Mouse (Mus musculus) megakaryocyte-erythroid progenitor cell, adult 5-6 weeks (primary cell): ENCODE data around the gene Slc4a1. TPM values are rescaled to one million over a fixed set of nuclear protein-coding genes. Genes with fewer than 3 reads are reported as not detected.

Experiments
- ATAC-seq: replicated peaks from 2 replicates; pipeline ENCODE4 v1.8.0; 2016; ENCODE audit warnings: mild to moderate bottlenecking, inconsistent platforms; ENCODE audit not compliant: severe bottlenecking, poor library complexity, low FRiP score, low TSS enrichment
- total RNA-seq, 2 experiments: library from RNA; stranded (forward) in 1 of 2; stranded (reverse) in 1 of 2; fragments of 200-1000, 215-1000 nt in 1 of 2; fragments of >200 nt in 1 of 2; fragmentation: Nextera tagmentation in 1 of 2; gene quantifications; 2 replicates each; pipeline ENCODE4 v1.2.3; 2014 to 2017

Gene Slc4a1
- total RNA-seq, 2 experiments from 2014 or later: 0.46 to 6.8 TPM

DNA sequence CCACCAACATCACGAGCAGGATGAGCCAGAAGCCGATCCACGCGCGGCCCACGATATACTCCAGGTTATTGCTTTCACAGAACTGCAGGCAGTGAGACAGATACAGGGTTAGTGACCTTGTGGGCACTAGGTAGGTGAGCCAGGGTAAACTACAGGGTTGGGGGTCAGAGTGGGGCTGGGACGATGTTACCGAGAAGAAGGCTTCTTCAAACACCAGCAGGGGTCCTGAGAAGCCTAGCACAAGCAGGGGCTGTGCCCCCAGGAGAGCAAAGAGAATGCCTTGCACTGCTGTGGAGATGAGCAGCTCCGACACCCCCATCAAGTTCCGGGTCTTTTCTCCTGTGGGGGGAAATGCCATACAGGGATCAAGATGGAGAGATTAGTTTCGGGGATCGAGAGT is 9.8 kb downstream of the Slc4a1 start:
- no peak for ATAC-seq

DNA sequence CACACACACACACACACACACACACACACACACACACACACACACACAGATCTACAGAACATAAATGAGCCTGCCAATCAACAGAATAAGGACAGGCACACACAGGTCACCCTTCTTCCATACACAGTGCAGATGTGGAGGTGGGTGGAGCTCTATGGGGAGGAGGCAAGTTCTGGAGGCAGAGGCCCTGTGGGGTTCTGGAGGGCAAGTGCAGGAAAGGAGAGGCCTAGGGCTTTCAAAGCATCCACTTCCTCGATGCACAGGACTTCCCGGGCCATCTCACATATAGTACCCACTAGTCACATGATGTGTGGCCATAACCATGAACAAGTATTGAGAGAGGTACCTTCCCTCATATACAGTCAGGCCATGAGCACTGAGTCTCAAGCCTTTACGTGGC is 10.5 kb downstream of the Slc4a1 start:
- no peak for ATAC-seq

DNA sequence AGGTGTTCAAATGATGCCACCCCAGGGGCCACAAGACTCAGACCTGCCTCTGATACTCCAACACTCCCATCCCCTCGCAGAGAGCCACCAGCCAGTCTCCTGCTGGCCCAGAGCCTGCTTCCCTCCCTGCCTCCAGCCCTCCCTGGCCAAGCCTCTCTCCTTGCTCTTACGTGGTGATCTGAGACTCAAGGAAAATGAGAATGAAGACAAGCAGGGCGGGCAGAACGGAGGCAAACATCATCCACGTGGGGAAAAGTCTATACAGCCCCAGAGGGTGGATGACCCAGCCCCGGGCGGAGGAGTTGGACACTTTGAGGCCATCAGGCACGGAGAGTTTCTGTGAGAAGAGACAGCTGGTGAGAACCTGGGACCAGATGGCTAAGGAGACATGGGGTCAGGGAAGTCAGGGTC is 13.0 kb downstream of the Slc4a1 start:
- no peak for ATAC-seq

DNA sequence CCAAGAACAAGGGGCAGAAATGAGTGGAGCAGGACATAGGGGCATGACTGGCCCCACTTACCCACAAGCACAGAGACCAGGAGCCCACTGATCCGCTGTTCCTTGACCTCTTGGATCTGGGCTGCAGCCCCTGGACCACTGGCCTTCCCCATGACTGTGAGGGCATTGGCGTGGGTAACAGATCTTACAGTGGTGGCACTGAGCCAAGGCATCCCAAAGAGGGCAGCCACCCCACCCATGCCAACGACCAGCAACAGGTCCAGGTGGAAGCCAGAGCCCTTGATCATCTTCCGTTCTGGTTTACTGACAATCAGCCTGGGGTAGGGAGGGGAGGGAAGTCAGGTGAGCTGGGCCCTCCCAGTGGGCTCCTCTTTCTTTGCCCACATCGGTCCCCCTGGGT is 13.6 kb downstream of the Slc4a1 start:
- no peak for ATAC-seq

DNA sequence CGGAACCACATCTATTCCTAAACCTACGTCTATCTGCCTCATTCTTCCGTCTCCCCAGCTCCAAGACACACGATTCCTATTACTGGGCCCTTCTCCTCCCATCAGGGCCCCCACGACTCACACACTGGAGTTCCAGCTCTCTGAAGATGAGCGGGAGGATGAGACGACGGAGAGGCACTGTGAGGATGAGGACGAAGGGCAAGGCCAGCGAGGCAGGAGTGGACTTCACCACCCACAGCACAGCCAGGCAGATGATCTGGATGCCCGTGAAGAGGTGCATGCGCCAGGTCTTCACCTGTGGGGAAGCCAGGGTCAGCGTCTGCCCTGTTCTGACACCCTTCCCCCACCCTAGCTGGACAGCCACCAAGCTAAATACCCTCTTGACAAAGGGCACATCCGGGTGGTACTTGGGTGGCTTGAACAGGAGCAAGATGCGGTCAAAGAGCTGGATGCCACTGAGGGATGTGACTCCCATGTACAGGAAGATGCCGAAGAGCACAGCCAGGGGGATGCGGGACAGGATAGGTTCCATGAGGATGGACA is 15.0 kb downstream of the Slc4a1 start:
- ATAC-seq: no peak

DNA sequence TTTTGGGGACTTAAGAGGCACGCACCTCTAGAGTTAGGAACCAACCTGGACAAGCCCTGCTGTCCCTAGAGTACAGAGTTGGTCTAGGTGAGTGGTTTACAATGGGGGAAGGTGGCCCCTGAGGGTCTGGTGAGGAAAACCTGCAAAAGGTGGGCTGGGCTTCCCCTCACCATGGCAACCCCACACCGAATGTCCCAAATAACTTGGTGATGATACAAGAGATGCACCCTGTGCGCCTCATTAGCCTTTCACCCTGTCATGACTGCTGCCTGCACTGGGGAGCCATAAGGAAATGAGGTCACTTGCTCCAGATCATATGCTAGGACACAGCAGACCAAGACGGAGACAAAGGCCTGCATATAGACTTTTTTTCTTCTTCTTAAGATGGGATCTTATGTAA is 15.6 kb downstream of the Slc4a1 start:
- ATAC-seq: no peak

DNA sequence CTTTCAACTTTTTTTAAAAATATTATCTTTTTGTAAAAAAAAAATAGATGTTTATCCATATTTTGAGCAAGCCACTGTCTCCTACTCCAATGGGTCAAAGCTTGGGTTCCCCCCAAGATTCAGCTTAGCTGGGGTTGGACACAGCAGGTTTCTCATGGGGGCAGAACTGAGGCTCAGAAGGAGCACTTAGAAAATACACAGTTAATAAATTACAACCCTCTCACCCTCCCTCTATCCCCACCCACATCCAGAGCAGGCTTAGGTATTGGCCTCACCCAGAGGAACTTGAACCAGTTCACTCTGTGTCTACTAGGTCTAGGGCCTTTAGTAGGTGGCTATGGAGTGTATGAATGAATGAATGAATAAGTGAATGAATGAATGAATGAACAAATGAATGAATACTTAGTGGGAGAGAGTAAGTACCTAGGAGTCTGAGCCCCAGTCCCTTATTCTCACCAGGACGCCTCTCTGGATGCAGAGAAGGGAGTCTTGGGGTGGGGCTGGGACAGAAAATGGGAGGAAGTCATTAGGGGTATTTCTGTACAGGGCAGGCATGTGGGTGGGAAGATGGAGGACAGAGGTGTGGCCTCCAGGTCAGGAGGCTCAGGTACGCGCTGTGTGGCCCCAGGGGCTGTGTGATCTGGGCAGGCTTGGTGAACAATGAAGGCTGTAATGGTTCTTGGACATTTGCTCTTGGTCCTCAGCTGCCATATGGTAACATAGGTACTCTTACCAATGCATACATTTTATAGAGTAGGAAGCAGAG is 16.6 kb downstream of the Slc4a1 start:
- no peak for ATAC-seq

DNA sequence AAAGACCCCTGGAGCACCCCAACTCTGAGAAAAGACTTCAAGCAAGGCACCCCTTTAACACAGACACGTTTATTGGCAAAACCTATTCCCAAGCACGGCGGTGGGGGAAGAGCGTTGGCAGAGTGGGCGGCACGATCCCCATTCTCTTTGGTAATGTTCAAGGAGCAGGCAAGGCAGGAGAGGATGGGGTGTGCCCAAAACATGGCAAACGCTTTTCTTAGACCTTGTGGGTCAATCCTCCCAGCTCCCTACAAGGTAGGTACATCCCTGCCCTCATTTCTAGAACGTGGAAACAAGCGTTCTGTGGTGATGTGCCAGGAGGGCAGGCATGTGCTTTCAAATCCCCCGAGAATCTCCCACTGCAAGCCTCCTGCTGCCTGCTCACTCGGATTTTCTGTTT is 17.2 kb downstream of the Slc4a1 start:
- no peak for ATAC-seq

DNA sequence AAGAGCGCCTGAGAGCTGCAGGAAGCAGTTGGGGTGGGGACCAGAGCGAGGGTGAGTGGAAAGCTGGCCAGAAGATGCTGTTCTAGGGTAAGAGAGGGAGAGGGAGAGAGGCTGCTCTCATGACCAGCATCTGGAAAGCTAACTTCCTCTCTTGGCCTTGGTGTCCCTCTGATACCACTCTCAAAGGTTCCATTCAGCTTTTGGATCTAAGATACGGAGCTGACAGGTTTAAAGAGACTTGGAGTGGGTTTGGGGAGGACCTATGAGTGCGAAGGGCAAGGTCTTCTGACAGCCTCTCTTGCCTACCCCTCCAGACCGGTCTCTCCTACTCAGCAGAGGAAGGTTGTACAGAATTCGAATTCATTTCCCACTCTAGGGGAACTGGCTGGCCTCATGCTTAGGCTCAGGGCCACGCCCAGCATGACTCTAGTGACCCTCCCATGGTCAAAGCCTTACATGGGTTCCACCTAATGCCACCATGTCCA is 17.9 kb downstream of the Slc4a1 start:
- no peak for ATAC-seq

DNA sequence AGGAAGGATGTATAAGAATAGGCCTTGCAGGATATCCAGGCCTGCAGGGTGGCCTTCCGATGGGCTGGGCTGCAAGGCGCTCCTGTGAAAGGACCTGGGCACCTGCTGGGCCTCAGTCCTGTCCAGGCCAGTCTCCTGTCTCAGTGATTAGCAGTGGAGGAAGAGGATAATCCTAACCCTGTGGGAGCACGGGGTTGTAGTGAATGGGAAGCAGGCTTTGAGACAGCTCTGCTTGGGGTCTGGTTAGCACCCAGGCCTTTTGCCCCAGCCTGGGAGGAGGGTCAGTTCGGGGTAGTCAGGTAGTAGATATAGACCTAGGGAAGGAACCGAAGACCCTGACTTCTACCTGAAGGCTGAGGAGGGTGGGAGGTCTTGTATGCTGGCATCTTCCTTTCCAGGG is 18.3 kb downstream of the Slc4a1 start:
- no peak for ATAC-seq

DNA sequence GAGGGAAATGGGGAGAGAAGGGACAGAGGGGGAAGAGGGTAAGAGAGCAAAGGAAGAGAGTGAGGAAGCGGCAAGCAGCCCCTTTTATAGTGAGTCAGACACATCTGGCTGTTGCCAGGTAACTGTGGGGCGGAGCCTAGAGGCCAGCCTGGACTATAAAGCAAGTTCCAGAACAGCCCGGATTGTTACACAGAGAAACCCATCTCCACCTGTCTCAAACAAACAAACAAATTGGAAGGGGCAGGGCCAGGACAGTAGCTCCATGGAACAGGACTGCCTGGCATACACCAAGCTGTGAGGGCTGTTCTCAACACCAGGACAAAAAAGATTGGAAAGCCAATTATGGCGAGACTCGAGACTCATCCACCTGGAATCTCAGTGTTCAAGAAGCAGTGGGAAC is 19.1 kb downstream of the Slc4a1 start:
- ATAC-seq: no peak

DNA sequence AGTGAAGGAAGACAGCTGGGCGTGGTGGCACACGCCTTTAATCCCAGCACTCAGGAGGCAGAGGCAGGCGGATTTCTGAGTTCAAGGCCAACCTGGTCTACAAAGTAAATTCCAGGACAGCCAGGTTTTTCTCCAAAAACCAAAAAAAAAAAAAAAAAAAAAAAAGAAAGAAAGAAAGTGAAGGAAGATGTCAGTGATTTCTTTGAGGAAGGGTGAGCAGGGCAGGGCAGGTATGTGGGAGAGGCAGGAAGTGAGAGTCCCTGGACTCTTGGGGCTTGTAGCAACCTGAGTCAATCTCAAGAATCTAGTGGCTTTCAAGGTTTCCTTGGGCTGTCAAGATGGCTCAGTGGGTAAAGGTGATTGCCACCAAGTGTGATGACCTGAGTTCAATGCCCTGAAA is 21.5 kb downstream of the Slc4a1 start:
- no peak for ATAC-seq

DNA sequence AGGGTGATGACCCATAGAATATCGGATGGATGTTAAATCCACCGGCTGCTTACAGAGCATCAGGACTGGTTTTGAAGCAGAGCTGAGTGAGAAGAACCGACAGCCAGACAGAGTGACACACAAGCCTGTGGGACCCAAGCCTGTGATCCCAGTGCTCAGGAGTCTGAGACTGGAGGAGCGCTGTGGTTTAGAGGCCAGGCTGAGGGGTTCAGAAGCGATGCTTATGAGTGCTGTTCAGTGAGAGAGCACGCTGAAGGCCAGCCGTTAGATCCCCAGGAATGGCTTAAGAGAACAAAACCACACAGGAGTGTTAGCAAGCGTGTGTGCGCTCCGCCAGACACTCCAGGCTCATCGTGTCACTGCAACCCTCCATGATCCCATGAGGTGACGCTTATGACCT is 23.3 kb downstream of the Slc4a1 start:
- ATAC-seq: no peak

DNA sequence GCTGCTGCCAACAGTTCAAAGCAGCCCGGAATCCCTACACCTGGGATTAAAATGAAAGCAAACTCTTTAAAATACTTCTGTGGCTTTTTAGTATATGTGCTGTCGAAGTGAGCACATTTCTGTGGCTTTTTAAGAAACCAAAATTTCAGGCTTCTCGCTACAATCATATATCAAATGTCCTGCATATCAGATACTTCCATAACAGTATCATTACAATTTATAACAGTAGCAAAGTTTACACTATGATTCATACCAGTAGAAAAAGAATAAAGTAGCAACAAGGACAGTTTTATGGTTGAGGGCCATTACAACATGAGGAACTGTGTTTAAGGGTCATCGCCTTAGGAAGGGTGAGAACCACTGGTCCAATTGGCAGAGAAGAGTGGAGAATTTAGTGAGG is 24.9 kb downstream of the Slc4a1 start:
- no peak for ATAC-seq

DNA sequence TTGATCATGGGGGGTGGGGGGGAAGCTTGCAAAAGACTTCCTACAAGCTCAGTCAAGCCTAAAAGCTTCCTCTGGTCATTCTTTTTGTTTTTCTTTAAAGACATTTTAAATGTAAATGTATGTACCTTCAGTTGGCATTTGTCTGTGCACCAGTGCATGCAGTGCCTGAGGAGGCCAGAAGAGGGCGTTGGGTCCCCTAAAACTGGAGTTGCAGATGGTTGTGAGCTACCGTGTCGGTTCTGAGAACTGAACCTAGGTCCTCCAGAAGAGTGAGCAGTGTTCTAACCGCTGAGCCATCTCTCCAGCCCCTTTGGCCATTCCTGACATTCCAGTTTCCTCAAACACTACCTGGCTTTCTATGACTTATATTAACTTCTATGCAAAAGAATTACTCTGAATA is 26.4 kb downstream of the Slc4a1 start:
- no peak for ATAC-seq

DNA sequence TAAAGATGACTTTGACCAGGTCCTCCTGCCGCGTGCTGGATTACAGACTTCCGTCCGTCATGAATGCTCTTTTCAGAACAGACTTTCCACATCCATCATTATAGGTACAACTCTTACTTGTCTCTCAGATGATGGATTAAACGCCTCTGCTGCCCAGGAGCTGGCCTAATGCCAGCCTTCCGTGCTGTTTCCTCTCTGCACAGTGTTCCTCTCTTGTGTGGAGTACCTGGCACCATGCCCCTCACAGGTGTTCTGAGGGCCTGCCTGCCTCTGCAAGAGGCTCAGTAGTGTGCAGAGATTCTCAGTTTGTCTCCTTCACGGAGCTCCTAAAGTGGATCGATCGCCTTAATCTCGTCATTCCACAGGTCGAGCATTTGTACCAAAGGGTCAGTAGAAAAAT is 26.8 kb downstream of the Slc4a1 start:
- ATAC-seq: no peak

DNA sequence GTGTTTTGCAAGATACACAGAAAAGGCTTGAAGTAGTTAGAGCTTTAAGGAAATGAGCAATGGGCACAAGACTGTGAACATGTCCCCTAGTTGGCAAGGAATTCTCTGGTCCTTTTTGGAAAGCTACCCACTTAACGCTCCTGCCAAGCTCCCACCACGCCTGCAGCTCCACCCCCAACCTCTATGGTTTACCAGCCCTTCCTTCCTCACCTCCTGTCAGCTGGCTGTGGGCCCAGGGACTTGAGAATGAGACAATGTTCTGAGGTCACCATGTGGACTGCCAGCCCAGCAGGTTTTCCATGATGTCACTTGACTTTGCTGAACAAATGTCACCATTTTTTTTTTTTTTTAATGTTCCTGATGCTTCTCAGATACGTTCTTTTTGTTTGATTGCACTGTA is 27.4 kb downstream of the Slc4a1 start:
- ATAC-seq: no peak

DNA sequence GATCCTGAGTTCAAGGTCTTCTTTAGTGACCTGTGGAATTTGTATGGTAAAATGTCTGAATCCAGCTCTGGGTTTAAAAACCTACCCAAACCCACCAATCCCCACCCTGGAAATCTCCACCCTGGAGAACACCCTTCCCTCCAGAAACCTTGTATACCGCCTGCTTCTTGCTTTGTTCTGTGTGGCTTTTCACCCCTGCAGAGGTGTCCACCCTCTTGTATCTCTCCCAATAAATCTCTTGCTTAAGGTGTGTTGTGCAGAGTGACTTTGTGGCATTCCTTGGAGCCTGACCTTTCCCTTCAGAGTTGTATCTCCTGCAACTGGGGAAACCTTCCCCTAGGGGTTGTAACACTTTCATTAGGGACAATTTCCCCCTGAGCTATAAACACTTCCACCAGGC is 28.1 kb downstream of the Slc4a1 start:
- no peak for ATAC-seq

DNA sequence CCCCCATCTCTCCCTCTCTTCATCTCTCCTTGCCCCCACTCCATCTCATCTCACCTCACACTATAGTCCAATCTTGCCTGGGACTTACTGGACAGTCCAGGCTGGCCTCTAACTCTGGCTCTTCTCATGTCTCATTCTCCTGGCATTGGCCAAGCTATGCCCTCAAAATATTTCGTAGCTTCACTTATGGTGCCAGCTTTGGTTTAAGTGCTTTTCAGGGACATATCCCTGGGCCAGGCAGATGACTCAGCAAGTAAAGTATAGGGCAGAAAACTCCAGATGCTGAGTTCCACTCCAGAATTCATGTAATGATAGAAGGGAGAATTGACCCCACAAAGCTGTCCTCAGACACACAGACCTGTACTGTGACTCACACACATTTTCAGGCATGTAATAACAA is 29.8 kb downstream of the Slc4a1 start:
- no peak for ATAC-seq

DNA sequence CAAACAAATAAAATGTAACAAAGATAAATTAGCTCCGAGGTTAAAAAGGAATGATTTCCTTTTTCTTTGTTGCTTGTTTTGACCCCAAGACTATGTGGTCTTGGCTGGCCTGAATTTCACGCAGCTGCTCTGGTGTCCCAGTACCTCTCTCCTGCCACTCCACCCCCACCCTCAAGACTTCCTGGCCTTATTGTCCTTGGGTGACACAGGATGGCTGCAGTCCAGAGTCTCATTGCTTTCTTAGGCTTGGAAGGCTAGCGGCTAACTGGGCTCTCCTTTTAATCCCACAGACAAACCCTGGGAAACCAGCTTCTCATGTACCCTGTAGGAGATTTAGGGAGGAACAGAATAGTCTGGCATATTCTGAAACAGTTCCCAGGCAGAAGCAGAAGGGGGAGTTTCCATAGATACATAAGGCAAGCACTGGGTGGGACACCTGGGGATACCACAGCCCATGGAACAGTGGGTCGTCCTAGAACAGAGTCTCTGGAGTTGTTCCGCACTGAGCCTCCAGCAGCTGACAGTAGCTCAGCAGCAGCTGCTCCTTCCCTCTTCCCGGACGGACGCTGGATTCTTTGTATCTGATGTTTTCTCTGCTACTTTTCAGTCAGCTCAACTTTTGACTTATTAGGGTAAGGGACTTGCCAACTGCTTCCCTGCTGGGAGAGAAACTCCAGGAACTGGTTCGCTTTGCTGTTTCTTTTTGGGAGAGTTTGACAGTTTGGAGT is 30.9 kb downstream of the Slc4a1 start:
- no peak for ATAC-seq

DNA sequence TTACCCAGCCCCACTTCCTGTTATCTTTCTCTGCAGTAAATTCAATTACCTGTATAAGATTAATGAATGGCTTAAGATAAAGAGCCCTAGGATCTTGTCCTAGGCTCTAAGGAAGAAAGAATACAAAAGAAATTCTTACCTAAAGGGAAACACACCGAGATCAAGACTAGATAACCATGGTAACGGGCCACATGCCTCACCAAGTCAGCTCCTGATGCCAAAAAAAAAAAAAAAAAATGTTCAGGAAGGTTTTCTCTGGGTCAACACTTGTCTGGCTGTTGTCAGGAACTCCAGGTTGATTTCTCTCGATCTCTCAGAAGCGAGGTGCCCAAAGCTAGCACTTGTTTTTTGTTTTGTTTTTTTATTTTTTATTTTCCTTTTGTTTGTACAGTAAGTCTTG is 32.0 kb downstream of the Slc4a1 start:
- ATAC-seq: no peak
